Mouse (Mus musculus) small intestine, adult 2 months (tissue): Measurements from ENCODE around the gene Usp29. TPM values are rescaled to one million over a fixed set of nuclear protein-coding genes. Genes with fewer than 3 reads are reported as not detected.
"Not testable (repeated sequence)": the region's sequence is repeated elsewhere in the genome, so short reads cannot be mapped to it uniquely, and the experiment has no call there.

Experiments used
- H3K27ac ChIP-seq: fragments of 200-500 bp; 2 replicates; pipeline ENCODE4 v1.5.1; 2012; ENCODE audit warnings: low read depth, low read length, control low read depth, inconsistent platforms; ENCODE audit not compliant: insufficient read depth
- H3K27me3 ChIP-seq: fragments of 200-500 bp; 2 replicates; pipeline ENCODE4 v1.6.1; 2012; ENCODE audit warnings: mild to moderate bottlenecking, moderate library complexity, low read length, inconsistent platforms; ENCODE audit not compliant: control insufficient read depth, insufficient read depth
- H3K36me3 ChIP-seq: fragments of 200-500 bp; 2 replicates; pipeline ENCODE4 v1.6.1; 2012; ENCODE audit warnings: mild to moderate bottlenecking, low read length, control low read depth, inconsistent platforms; ENCODE audit not compliant: control insufficient read depth, insufficient read depth
- H3K4me1 ChIP-seq: fragments of 200-500 bp; 2 replicates; pipeline ENCODE4 v1.6.1; 2012; ENCODE audit warnings: low read length, inconsistent platforms, mixed read lengths; ENCODE audit not compliant: control insufficient read depth, insufficient read depth, insufficient read length
- H3K4me3 ChIP-seq: fragments of 200-500 bp; 2 replicates; pipeline ENCODE4 v1.5.1; 2012; ENCODE audit warnings: low read depth, mild to moderate bottlenecking, control low read depth, inconsistent platforms, low read length, moderate library complexity
- CTCF ChIP-seq: fragments of 200-500 bp; IDR thresholded peaks from 2 replicates; pipeline ENCODE4 v1.5.1; 2012; ENCODE audit warnings: low read depth, mild to moderate bottlenecking, control low read depth, inconsistent platforms, low read length, moderate library complexity, mixed read lengths; ENCODE audit not compliant: insufficient replicate concordance, insufficient read length; ENCODE audit errors: extremely low read depth
- POLR2A ChIP-seq: fragments of 200-500 bp; IDR thresholded peaks from 2 replicates; pipeline ENCODE4 v1.6.1; 2012; ENCODE audit warnings: low read depth, mild to moderate bottlenecking, control low read depth, inconsistent platforms, low read length, moderate library complexity
- WGBS: fragments of 180-500 bp; shearing (Covaris S2); methylation state at CpG from one replicate; pipeline ENCODE4 v1.1.7; 2018; 5-methylcytosine and 5-hydroxymethylcytosine counted together
- polyA plus RNA-seq: library from polyadenylated mRNA; depleted of rRNA; stranded (reverse); fragments of >200 nt; gene quantifications from 2 replicates; pipeline ENCODE4 v1.2.3, GENCODE M21; 2012

The Usp29 gene
- polyA plus RNA-seq, 1 experiment: 0.09 TPM

- 27% methylated on average over 6 of the region's 6 CpGs for WGBS
- Histone ChIP-seq H3K4me1 (no peaks in the 10 kb centered on the region), H3K27ac (no peak overlapping the region), H3K4me3 (no peak overlapping the region), H3K36me3 (no peaks in the 10 kb centered on the region), H3K27me3 (no peaks in the 10 kb centered on the region)
- no peak for TF ChIP-seq POLR2A
- TF ChIP-seq CTCF: no peak
These were observed 130.3 kb downstream of the Usp29 start for GRCm38 (mm10) chr7:6860689-6861088.

- H3K36me3 ChIP-seq: no peaks in the 10 kb centered on the region
- H3K27me3 ChIP-seq: no peaks in the 10 kb centered on the region
- H3K4me3 ChIP-seq: no peak overlapping the region
- TF ChIP-seq POLR2A: no peak
- TF ChIP-seq CTCF: no peak
- no peak overlapping the region for H3K27ac ChIP-seq
- H3K4me1 ChIP-seq: no peaks in the 10 kb centered on the region
These were observed 136.0 kb downstream of the Usp29 start for GRCm38 (mm10) chr7:6866351-6866750.

GRCm38 (mm10) chr7:6868831-6869230 is 138.5 kb downstream of the Usp29 start:
- no peak overlapping the region for H3K27ac ChIP-seq
- WGBS: 85% methylated on average over 3 of the region's 3 CpGs
- H3K36me3 ChIP-seq: no peaks in the 10 kb centered on the region
- TF ChIP-seq POLR2A (no peak), CTCF (no peak)
- no peaks in the 10 kb centered on the region for H3K27me3 ChIP-seq
- no peak overlapping the region for H3K4me3 ChIP-seq
- H3K4me1 ChIP-seq: no peaks in the 10 kb centered on the region

GRCm38 (mm10) chr7:6869556-6869955 is 139.2 kb downstream of the Usp29 start:
- H3K4me1 ChIP-seq: no peaks in the 10 kb centered on the region
- no peak overlapping the region for H3K4me3 ChIP-seq
- no peak overlapping the region for H3K27ac ChIP-seq
- no peaks in the 10 kb centered on the region for H3K27me3 ChIP-seq
- no peak for TF ChIP-seq POLR2A
- TF ChIP-seq CTCF: no peak
- 68% methylated on average over 1 of the region's 1 CpGs for WGBS
- H3K36me3 ChIP-seq: no peaks in the 10 kb centered on the region

GRCm38 (mm10) chr7:6874448-6874847 is 144.1 kb downstream of the Usp29 start:
- WGBS: 78% methylated on average over 19 of the region's 19 CpGs
- no peaks in the 10 kb centered on the region for H3K4me1 ChIP-seq
- H3K27me3 ChIP-seq: no peaks in the 10 kb centered on the region
- no peak for TF ChIP-seq POLR2A
- TF ChIP-seq CTCF: no peak
- no peak overlapping the region for H3K4me3 ChIP-seq
- no peaks in the 10 kb centered on the region for H3K36me3 ChIP-seq
- no peak overlapping the region for H3K27ac ChIP-seq

GRCm38 (mm10) chr7:6878202-6878601 is 147.8 kb downstream of the Usp29 start:
- H3K4me3 ChIP-seq: no peak overlapping the region
- no peaks in the 10 kb centered on the region for H3K4me1 ChIP-seq
- no peaks in the 10 kb centered on the region for H3K27me3 ChIP-seq
- 36% methylated on average over 1 of the region's 1 CpGs for WGBS
- H3K36me3 ChIP-seq: no peaks in the 10 kb centered on the region
- TF ChIP-seq POLR2A (no peak), CTCF (no peak)
- H3K27ac ChIP-seq: no peak overlapping the region

- 81% methylated on average over 3 of the region's 3 CpGs for WGBS
- H3K4me3 ChIP-seq, H3K27ac ChIP-seq, H3K27me3 ChIP-seq, H3K36me3 ChIP-seq, H3K4me1 ChIP-seq: not testable (repeated sequence)
These were observed 148.5 kb downstream of the Usp29 start for GRCm38 (mm10) chr7:6878849-6879248.

- no peak for TF ChIP-seq CTCF
- no peak for TF ChIP-seq POLR2A
- WGBS: 55% methylated on average over 11 of the region's 11 CpGs
These were observed 149.3 kb downstream of the Usp29 start for GRCm38 (mm10) chr7:6879512-6880164.

GRCm38 (mm10) chr7:6880918-6881317 is 150.5 kb downstream of the Usp29 start:
- not testable (repeated sequence) for H3K4me3 ChIP-seq, H3K4me1 ChIP-seq, H3K36me3 ChIP-seq, H3K27me3 ChIP-seq, H3K27ac ChIP-seq
- 79% methylated on average over 1 of the region's 1 CpGs for WGBS

More at GRCm38 (mm10) chr7:6879512-6880164, 149.3 kb downstream of the Usp29 start:
- Histone ChIP-seq H3K27ac (no peak overlapping the region), H3K4me1 (no peaks in the 10 kb centered on the region), H3K4me3 (no peak overlapping the region), H3K36me3 (no peaks in the 10 kb centered on the region), H3K27me3 (no peaks in the 10 kb centered on the region)
